Mouse (Mus musculus): ENCODE measurements around the gene Clk3. TPM values are rescaled to one million over a fixed set of nuclear protein-coding genes. Genes with fewer than 3 reads are reported as not detected.
A peak's percentile ranks its signal among the peaks of the same experiment; 100 is the strongest.

Gene Clk3
- polyA plus RNA-seq (2016; fragmentation: Nextera tagmentation; extraction: Ambion mirVana) = 90.7 and 105 TPM in 2 replicates

DNA sequence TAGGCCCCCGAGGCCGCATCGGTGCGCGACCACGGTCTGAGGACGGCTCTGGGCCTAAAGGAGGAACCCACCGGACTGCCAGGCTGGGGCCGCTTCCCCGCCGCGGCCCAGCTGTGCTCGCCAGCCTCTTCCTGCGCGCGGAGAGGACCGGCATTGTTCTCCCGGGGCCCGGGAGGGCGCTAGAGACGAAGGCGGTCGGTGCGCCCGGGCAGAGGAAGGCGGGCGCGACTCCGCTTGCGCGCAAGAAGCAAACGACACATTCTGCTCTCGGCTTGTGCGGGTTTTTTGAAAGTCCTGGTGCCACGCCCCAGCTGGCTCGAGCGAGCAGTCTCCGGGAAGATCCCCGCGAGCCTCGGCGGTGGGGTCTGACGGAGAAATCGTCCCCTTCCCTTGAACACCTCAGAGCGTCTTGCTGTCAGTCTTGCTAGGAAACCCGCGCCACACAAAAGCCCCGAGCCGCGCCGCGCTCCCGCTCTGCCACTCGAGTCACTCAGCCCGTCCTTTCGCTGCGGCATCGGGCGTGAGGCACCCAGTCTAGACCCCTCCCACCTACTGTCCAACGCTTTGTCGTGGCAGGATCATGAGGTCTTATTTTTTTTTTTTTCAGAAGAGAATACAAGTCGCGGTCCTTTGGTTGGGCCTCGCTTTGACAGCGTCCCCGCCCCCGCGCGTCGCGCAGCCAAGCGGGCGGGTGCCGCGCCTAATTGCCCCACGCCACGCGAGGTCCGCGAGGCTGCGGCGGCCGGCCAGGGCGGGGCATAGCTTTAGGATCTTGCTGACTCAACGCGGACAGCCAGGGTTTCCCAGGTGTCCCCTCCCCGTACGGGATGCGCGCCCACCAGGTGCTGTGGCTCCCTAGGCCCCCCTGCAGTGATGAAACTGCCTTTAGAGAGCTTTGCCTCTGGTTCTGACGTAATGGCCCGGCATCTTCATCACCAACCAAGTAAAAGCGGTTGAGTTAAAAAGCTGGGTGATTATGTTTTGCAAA, at the start of gene Clk3:
Gene Clk3, minus strand, starts transcription at position 497 of the 988 bp plus-strand sequence.
- Histone ChIP-seq H3K9me3 (no peaks in the 10 kb centered on the region), H3K4me3 (peak within 1 kb of the TSS; percentile 93), H3K27me3 (ENCODE audit: insufficient read depth, poor library complexity, severe bottlenecking) (no peaks in the 10 kb centered on the region), H3K36me3 (peaks cover 14% of the 10 kb centered on the region), H3K4me1 (replicated peaks) (peaks cover 43% of the 10 kb centered on the region), H3K27ac (peak within 1 kb of the TSS; percentile 96)
- under 1% methylated on average over 93 of the region's 93 CpGs for WGBS
- peak; percentile 70 for DNase-seq (ENCODE audit: low spot score)

GRCm38 (mm10) chr9:57814866-57815265, 49.2 kb upstream of the Clk3 start:
- DNase-seq (ENCODE audit: low spot score) = no peak
- peaks cover 94% of the 10 kb centered on the region for H3K4me1 ChIP-seq (replicated peaks)
- H3K4me3 ChIP-seq = no peak overlapping the region
- 34% methylated on average over 3 of the region's 3 CpGs for WGBS
- H3K9me3 ChIP-seq = no peaks in the 10 kb centered on the region
- H3K27ac ChIP-seq = peak overlapping the region; percentile 14; the same call in 1 of the 2 replicates
- H3K27me3 ChIP-seq (ENCODE audit: insufficient read depth, poor library complexity, severe bottlenecking) = no peaks in the 10 kb centered on the region
- peaks cover 5% of the 10 kb centered on the region; the same call in 1 of the 2 replicates for H3K36me3 ChIP-seq

DNA sequence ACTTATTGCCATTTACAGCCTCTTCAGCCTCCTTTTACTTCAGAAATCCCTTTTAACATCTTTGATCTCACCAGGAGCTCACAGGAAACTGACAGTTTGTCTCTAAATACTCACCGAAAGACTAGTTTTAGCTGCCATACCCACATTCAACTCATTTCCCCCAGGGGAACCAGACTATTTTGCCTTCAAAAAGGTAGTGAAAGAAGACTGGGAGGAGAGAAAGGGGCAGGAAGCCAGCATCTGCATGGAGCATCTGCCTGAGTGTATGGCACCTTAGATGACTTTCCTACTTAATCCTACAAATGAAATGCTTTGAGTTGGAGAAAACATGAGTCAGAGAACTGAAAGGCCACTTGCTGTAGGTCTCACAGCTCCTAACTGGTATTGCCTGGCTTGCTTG, 48.4 kb upstream of the Clk3 start:
- Histone ChIP-seq H3K4me3 (no peak overlapping the region), H3K36me3 (peaks cover 12% of the 10 kb centered on the region; the same call in 1 of the 2 replicates), H3K27me3 (ENCODE audit: insufficient read depth, poor library complexity, severe bottlenecking) (no peaks in the 10 kb centered on the region), H3K27ac (peak overlapping the region; percentile 35), H3K9me3 (no peaks in the 10 kb centered on the region), H3K4me1 (replicated peaks) (peaks cover 98% of the 10 kb centered on the region)
- 22% methylated on average over 1 of the region's 1 CpGs for WGBS
- DNase-seq (ENCODE audit: low spot score) = no peak

DNA sequence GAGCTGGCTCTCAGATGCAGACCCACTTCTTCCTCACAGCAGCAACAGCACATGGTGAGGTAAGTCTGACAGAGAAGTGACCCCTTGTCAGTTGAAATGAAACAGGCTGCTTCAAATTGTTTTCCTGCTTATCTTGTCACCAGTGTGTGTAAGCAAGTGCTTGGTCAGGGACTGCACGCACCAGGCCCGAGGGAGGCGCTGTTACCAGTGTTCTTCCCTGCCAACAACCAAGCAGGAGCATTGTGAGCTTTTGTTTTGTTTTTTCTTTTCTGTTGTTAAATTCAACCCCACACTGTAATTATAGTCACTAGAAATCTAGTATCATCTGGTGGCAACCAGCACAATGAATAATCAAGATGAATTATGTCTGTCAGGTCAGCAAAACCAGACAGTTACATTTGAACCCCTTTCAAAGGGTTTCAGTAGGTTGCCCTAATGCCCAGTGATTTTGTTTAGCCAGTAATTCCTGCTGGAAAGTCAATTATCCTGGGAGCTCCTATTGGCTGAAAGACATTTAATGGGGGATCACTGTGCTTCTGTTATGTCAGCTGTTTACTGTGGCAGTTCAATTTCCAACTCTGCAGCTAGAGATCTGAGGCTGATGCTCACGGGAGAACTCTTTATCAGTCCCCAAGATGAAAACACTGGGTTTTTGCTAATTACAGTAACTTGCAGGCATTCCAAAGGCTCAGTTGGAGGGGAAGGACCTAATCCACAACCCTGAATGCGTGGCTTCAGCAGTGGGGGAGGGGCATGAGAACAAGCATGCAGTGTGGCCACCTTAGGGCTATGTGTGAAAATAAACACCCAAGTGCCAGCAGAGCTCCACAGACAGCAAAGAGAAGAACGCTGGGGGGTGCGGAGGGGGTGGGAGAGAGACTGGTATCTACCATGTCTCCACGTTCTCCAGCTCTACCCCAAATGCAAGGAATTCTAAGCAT, 46.4 kb upstream of the Clk3 start:
- Histone ChIP-seq H3K4me1 (replicated peaks) (peaks cover 99% of the 10 kb centered on the region), H3K4me3 (no peak overlapping the region)
- WGBS = 40% methylated on average over 8 of the region's 8 CpGs

GRCm38 (mm10) chr9:57810691-57811090, 45.0 kb upstream of the Clk3 start:
- WGBS = 64% methylated on average over 3 of the region's 3 CpGs
- peaks cover 33% of the 10 kb centered on the region for H3K36me3 ChIP-seq

More for the DNA sequence above, 46.4 kb upstream of the Clk3 start:
- peak overlapping the region; percentile 70 for H3K27ac ChIP-seq
- peaks cover 30% of the 10 kb centered on the region for H3K36me3 ChIP-seq
- DNase-seq (ENCODE audit: low spot score) = no peak
- H3K9me3 ChIP-seq = no peaks in the 10 kb centered on the region
- H3K27me3 ChIP-seq (ENCODE audit: insufficient read depth, poor library complexity, severe bottlenecking) = no peaks in the 10 kb centered on the region

GRCm38 (mm10) chr9:57808771-57809310, 43.2 kb upstream of the Clk3 start:
- peaks cover 98% of the 10 kb centered on the region for H3K4me1 ChIP-seq (replicated peaks)
- no peak for DNase-seq (ENCODE audit: low spot score)
- WGBS = 46% methylated on average over 5 of the region's 5 CpGs

More at GRCm38 (mm10) chr9:57810691-57811090, 45.0 kb upstream of the Clk3 start:
- Histone ChIP-seq H3K27ac (peak overlapping the region; percentile 23; the same call in 1 of the 2 replicates), H3K4me3 (no peak overlapping the region), H3K27me3 (ENCODE audit: insufficient read depth, poor library complexity, severe bottlenecking) (no peaks in the 10 kb centered on the region), H3K4me1 (replicated peaks) (peaks cover 99% of the 10 kb centered on the region), H3K9me3 (no peaks in the 10 kb centered on the region)
- no peak for DNase-seq (ENCODE audit: low spot score)

GRCm38 (mm10) chr9:57807174-57807651, 41.6 kb upstream of the Clk3 start:
- H3K4me1 ChIP-seq (replicated peaks) = peaks cover 98% of the 10 kb centered on the region
- no peaks in the 10 kb centered on the region for H3K27me3 ChIP-seq (ENCODE audit: insufficient read depth, poor library complexity, severe bottlenecking)

More at GRCm38 (mm10) chr9:57808771-57809310, 43.2 kb upstream of the Clk3 start:
- H3K9me3 ChIP-seq = no peaks in the 10 kb centered on the region
- peak overlapping the region; percentile 72 for H3K27ac ChIP-seq
- H3K4me3 ChIP-seq = no peak overlapping the region
- peaks cover 33% of the 10 kb centered on the region for H3K36me3 ChIP-seq
- no peaks in the 10 kb centered on the region for H3K27me3 ChIP-seq (ENCODE audit: insufficient read depth, poor library complexity, severe bottlenecking)

DNA sequence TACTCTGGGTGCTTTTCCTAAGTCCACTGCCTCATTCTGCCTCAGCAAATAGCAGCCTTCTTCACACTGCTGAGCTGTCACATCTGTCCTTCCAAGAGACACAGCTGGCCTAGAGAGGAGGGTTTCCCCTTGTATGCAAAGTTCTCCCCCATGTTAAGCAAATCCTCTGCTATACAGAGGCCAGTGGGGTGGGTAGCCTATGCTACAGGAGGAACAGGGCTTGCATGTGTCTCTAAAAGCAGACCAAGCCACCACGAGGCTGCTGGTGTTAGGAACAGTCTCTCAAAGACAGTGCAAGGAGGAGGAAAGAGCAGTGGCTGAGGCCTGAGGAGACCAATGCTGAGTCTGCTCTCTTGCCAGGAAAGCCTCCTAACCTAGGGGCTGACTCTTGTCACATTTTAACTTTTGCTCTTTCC, 40.4 kb upstream of the Clk3 start:
- Histone ChIP-seq H3K27ac (peak overlapping the region; percentile 69), H3K4me3 (no peak overlapping the region), H3K4me1 (replicated peaks) (peaks cover 94% of the 10 kb centered on the region), H3K9me3 (no peaks in the 10 kb centered on the region), H3K27me3 (ENCODE audit: insufficient read depth, poor library complexity, severe bottlenecking) (no peaks in the 10 kb centered on the region), H3K36me3 (peaks cover 49% of the 10 kb centered on the region)
- no peak for DNase-seq (ENCODE audit: low spot score)
- 39% methylated on average over 1 of the region's 1 CpGs for WGBS

More at GRCm38 (mm10) chr9:57807174-57807651, 41.6 kb upstream of the Clk3 start:
- DNase-seq (ENCODE audit: low spot score) = no peak
- Histone ChIP-seq H3K4me3 (no peak overlapping the region), H3K36me3 (peaks cover 38% of the 10 kb centered on the region), H3K27ac (peak overlapping the region; percentile 73), H3K9me3 (no peaks in the 10 kb centered on the region)
- WGBS = 47% methylated on average over 4 of the region's 4 CpGs

GRCm38 (mm10) chr9:57805087-57805737, 39.6 kb upstream of the Clk3 start:
- Histone ChIP-seq H3K4me1 (replicated peaks) (peaks cover 92% of the 10 kb centered on the region), H3K9me3 (no peaks in the 10 kb centered on the region), H3K4me3 (no peak overlapping the region), H3K36me3 (peaks cover 55% of the 10 kb centered on the region), H3K27ac (no peak overlapping the region), H3K27me3 (ENCODE audit: insufficient read depth, poor library complexity, severe bottlenecking) (no peaks in the 10 kb centered on the region)
- WGBS = 74% methylated on average over 10 of the region's 10 CpGs
- no peak for DNase-seq (ENCODE audit: low spot score)

- peaks cover 93% of the 10 kb centered on the region for H3K4me1 ChIP-seq (replicated peaks)
- DNase-seq (ENCODE audit: low spot score) = no peak
- H3K9me3 ChIP-seq = no peaks in the 10 kb centered on the region
- 0 out of 2 replicates have a peak overlapping the region, but pooled peaks have one; percentile 9 for H3K4me3 ChIP-seq
- peak overlapping the region; percentile 83 for H3K27ac ChIP-seq
- 20% methylated on average over 4 of the region's 4 CpGs for WGBS
- no peaks in the 10 kb centered on the region for H3K27me3 ChIP-seq (ENCODE audit: insufficient read depth, poor library complexity, severe bottlenecking)
- peaks cover 53% of the 10 kb centered on the region for H3K36me3 ChIP-seq
Measured at GRCm38 (mm10) chr9:57803839-57804238, 38.2 kb upstream of the Clk3 start.

DNA sequence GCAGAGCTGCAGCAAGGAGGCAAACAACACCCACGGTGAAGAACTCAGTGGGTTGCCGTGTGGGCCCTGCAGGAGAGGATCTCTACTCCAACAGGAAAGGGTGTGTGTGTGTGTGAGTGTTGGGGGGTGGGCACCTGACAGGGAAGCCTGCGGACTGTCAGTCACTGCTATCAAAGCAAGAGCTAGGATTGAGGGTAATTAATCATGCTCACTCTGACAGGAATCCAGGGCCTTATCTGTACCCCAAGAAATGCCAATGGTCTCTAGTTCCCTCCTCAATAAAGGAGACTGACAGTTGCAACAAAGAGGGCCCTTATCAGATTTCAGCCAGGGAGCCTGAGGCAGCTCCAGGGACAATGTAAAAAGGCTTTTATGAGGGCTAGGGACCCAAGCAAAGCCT, 37.4 kb upstream of the Clk3 start:
- Histone ChIP-seq H3K4me1 (replicated peaks) (peaks cover 93% of the 10 kb centered on the region), H3K4me3 (no peak overlapping the region), H3K36me3 (peaks cover 48% of the 10 kb centered on the region), H3K27ac (peak overlapping the region; percentile 83), H3K9me3 (no peaks in the 10 kb centered on the region), H3K27me3 (ENCODE audit: insufficient read depth, poor library complexity, severe bottlenecking) (no peaks in the 10 kb centered on the region)
- peak; percentile 37 for DNase-seq (ENCODE audit: low spot score)
- 16% methylated on average over 3 of the region's 3 CpGs for WGBS
